Mouse (Mus musculus): ENCODE results near the gene Gm7145. TPM values are rescaled to one million over a fixed set of nuclear protein-coding genes. Genes with fewer than 3 reads are reported as not detected.
"Not testable (repeated sequence)": the region's sequence is repeated elsewhere in the genome, so short reads cannot be mapped to it uniquely, and the experiment has no call there.

Gm7145 gene
- polyA plus RNA-seq (2015; fragmentation: Nextera tagmentation; extraction: Ambion mirVana) = not detected in 2 replicates

GRCm38 (mm10) chr1:117965639-117966038, at the start of gene Gm7145:
TSS of gene Gm7145 (plus strand) at chr1:117965939.
- 64% methylated on average over 4 of the region's 4 CpGs for WGBS

GRCm38 (mm10) chr1:117927715-117928114, 38.0 kb upstream of the Gm7145 start, which contains the start of gene Gm28168:
TSS of gene Gm28168 (plus strand) at chr1:117928015.
- not testable (repeated sequence) for ATAC-seq (ENCODE audit: borderline replicate concordance, extremely low read depth, low FRiP score, low TSS enrichment); H3K36me3 ChIP-seq; H3K9ac ChIP-seq; H3K4me1 ChIP-seq; H3K4me3 ChIP-seq; H3K27ac ChIP-seq; H3K4me2 ChIP-seq; H3K9me3 ChIP-seq; H3K27me3 ChIP-seq
- WGBS = 44% methylated on average over 1 of the region's 1 CpGs

More at GRCm38 (mm10) chr1:117965639-117966038, at the start of gene Gm7145:
- Histone ChIP-seq H3K36me3 (no peaks in the 10 kb centered on the region), H3K4me1 (no peaks in the 10 kb centered on the region), H3K27ac (no peak within 1 kb of the TSS), H3K4me2 (no peak within 1 kb of the TSS), H3K4me3 (no peak within 1 kb of the TSS), H3K27me3 (no peaks in the 10 kb centered on the region), H3K9ac (no peak within 1 kb of the TSS), H3K9me3 (no peaks in the 10 kb centered on the region)
- ATAC-seq (ENCODE audit: borderline replicate concordance, extremely low read depth, low FRiP score, low TSS enrichment) = no peak

- H3K36me3 ChIP-seq; H3K4me3 ChIP-seq; H3K4me2 ChIP-seq; H3K9me3 ChIP-seq; H3K4me1 ChIP-seq; ATAC-seq (ENCODE audit: borderline replicate concordance, extremely low read depth, low FRiP score, low TSS enrichment); H3K9ac ChIP-seq; H3K27me3 ChIP-seq; H3K27ac ChIP-seq: not testable (repeated sequence)
Observed at GRCm38 (mm10) chr1:118003876-118004275, 38.1 kb downstream of the Gm7145 start.

- not testable (repeated sequence) for H3K4me3 ChIP-seq; H3K27me3 ChIP-seq; H3K9ac ChIP-seq; ATAC-seq (ENCODE audit: borderline replicate concordance, extremely low read depth, low FRiP score, low TSS enrichment); H3K36me3 ChIP-seq; H3K4me1 ChIP-seq; H3K27ac ChIP-seq; H3K9me3 ChIP-seq; H3K4me2 ChIP-seq
- WGBS = 26% methylated on average over 8 of the region's 8 CpGs
Observed at GRCm38 (mm10) chr1:118012736-118013135, 47.0 kb downstream of the Gm7145 start.

Other genes starting within 250 kb of the Gm7145 start
- not detected in 2 replicates for gene B020011L13Rik, start 184.8 kb upstream of the Gm7145 start, polyA plus RNA-seq (2015; fragmentation: Nextera tagmentation; extraction: Ambion mirVana)
- gene Gm28360, start 135.9 kb upstream of the Gm7145 start, polyA plus RNA-seq (2015; fragmentation: Nextera tagmentation; extraction: Ambion mirVana) = not detected in 2 replicates
- not detected in 2 replicates for gene Gm28168, start 37.9 kb upstream of the Gm7145 start, polyA plus RNA-seq (2015; fragmentation: Nextera tagmentation; extraction: Ambion mirVana)
- gene Gm29106, start 210.6 kb downstream of the Gm7145 start, polyA plus RNA-seq (2015; fragmentation: Nextera tagmentation; extraction: Ambion mirVana) = 0.09 TPM in 1 of 2 replicates, not detected in the other